Comparison of ENCODE assay signal across 8 mouse cellular contexts in the genomic region with DNA sequence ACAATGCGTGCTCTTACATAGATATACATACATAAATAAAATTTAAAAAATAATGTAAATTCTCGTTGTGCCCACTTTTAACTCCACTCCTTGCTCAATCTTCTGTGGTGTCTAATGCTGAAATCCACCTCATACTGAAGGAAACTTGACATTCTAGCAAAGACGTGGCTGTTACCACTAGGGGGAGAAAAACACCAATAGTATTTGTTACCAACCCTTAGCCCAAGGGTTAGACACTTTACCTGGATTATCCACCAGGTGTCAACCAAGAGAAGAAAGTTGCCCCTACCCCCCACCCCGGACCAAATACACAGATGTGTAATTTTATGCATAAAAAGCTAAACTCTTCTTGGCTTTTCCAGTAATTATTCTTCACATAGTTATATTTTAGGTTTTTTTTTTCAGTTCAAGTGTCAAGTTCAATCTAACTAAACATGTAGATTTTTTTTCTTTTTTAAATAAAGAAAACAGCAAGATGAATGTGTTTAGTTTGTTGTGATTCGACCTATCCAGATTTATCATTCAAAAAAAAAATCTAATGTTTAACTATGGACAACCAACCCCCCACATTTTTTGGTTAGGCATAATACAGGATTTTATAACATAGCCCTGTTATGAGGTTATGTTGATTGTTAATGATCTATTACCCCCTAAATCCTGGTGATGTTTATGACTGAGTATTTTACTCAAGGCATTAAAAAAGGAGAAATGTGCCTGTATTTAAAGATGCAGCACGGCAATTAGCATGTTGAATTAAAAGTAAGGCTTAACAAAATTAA. TPM values are rescaled to one million over a fixed set of nuclear protein-coding genes. Genes with fewer than 3 reads are reported as not detected.
DNase-seq lines count a peak whose midpoint lies in the region; ATAC-seq lines count a peak whose summit lies in the region.

No protein-coding gene starts in this region.

- peak overlapping the region; percentile 60; the same call in 1 of the 2 replicates for H3K4me2 ChIP-seq in kidney, embryonic 16.5 days (replicated peaks; ENCODE audit: low read depth, low read length)
- peak overlapping the region; percentile 75 for H3K4me2 ChIP-seq in liver, embryonic 16.5 days (ENCODE audit: low read depth, low read length)
- H3K4me2 ChIP-seq in neural tube, embryonic 13.5 days, result peak overlapping the region; percentile 62

- peaks cover 7% of the 10 kb centered on the region; the same call in 1 of the 2 replicates for H3K4me1 ChIP-seq in kidney, embryonic 16.5 days (ENCODE audit: insufficient read depth, low read length)
- H3K4me1 ChIP-seq in liver, embryonic 16.5 days (ENCODE audit: control insufficient read depth, low read depth, low read length), result peaks cover 5% of the 10 kb centered on the region
- peaks cover 8% of the 10 kb centered on the region for H3K4me1 ChIP-seq in neural tube, embryonic 13.5 days (replicated peaks)

- H3K27ac ChIP-seq in kidney, embryonic 16.5 days (ENCODE audit: low read length), result no peak overlapping the region; the same call in 1 of the 2 replicates
- H3K27ac ChIP-seq in liver, embryonic 16.5 days (ENCODE audit: low read length), result no peak overlapping the region
- peak overlapping the region; percentile 100 for H3K27ac ChIP-seq in neural tube, embryonic 13.5 days (replicated peaks)

- ATAC-seq in kidney, embryonic 16.5 days (ENCODE audit: low FRiP score, low TSS enrichment), result no peak
- ATAC-seq in liver, embryonic 16.5 days (ENCODE audit: low read depth), result no peak
- ATAC-seq in neural tube, embryonic 13.5 days (ENCODE audit: low read depth), result no peak

- peak; percentile 90 for DNase-seq in A20 (ENCODE audit: low read depth, low spot score)
- DNase-seq in ES-CJ7 (ENCODE audit: low read depth, low spot score), result peak; percentile 93
- peak; percentile 82 to 92 for DNase-seq in cerebellum, postnatal 10 days
- peak; percentile 80 for DNase-seq in heart, adult 8-10 months (ENCODE audit: low spot score)
- DNase-seq in ovary, adult 18-20 months (ENCODE audit: low spot score), result no peak

- 21% methylated on average over 6 of the region's 6 CpGs for WGBS in kidney, embryonic 16.5 days
- 20% methylated on average over 6 of the region's 6 CpGs for WGBS in liver, embryonic 16.5 days (ENCODE audit: insufficient replicate concordance)
- WGBS in neural tube, embryonic 13.5 days, result 20% methylated on average over 6 of the region's 6 CpGs

- H3K9ac ChIP-seq in kidney, embryonic 16.5 days (replicated peaks; ENCODE audit: low read length), result no peak overlapping the region
- no peak overlapping the region for H3K9ac ChIP-seq in liver, embryonic 16.5 days (ENCODE audit: low read depth, low read length)
- H3K9ac ChIP-seq in neural tube, embryonic 13.5 days, result peak overlapping the region; percentile 100

- H3K36me3 ChIP-seq in kidney, embryonic 16.5 days (ENCODE audit: insufficient read depth, low read length), result no peaks in the 10 kb centered on the region
- H3K36me3 ChIP-seq in liver, embryonic 16.5 days (ENCODE audit: control insufficient read depth, insufficient read depth), result no peaks in the 10 kb centered on the region
- H3K36me3 ChIP-seq in neural tube, embryonic 13.5 days, result no peaks in the 10 kb centered on the region

- H3K4me3 ChIP-seq in kidney, embryonic 16.5 days (ENCODE audit: low read length), result no peak overlapping the region
- H3K4me3 ChIP-seq in liver, embryonic 16.5 days (ENCODE audit: low read depth, low read length), result no peak overlapping the region
- H3K4me3 ChIP-seq in neural tube, embryonic 13.5 days, result peak overlapping the region; percentile 77

- H3K9me3 ChIP-seq in kidney, embryonic 16.5 days (ENCODE audit: low read length), result no peaks in the 10 kb centered on the region
- no peaks in the 10 kb centered on the region for H3K9me3 ChIP-seq in liver, embryonic 16.5 days (replicated peaks; ENCODE audit: control insufficient read depth, low read length)
- H3K9me3 ChIP-seq in neural tube, embryonic 13.5 days, result no peaks in the 10 kb centered on the region

- H3K27me3 ChIP-seq in kidney, embryonic 16.5 days (ENCODE audit: insufficient read depth, low read length), result no peaks in the 10 kb centered on the region
- H3K27me3 ChIP-seq in liver, embryonic 16.5 days (ENCODE audit: control insufficient read depth, insufficient read depth, low read depth, low read length), result no peaks in the 10 kb centered on the region
- no peaks in the 10 kb centered on the region for H3K27me3 ChIP-seq in neural tube, embryonic 13.5 days

RNA-seq across cellular contexts. Expression of a gene that starts 1.3 kb away (rescaled TPM):
- 10 to 100 TPM; 25.2 to 40.2 (median 31.2) TPM for total RNA-seq in heart, adult 8-10 months (2022)
- 61.5 and 64.4 TPM in 2 replicates for polyA plus RNA-seq in kidney, embryonic 16.5 days (2015; fragmentation: Nextera tagmentation; extraction: Ambion mirVana)
- 17.4 and 19.2 TPM in 2 replicates for polyA plus RNA-seq in liver, embryonic 16.5 days (2015; fragmentation: Nextera tagmentation; extraction: Ambion mirVana)
- 43.7 and 50.7 TPM in 2 replicates for polyA plus RNA-seq in neural tube, embryonic 13.5 days (2015; fragmentation: Nextera tagmentation; extraction: Ambion mirVana)
